Mouse (Mus musculus): ENCODE results near the gene Txnip.

DNA sequence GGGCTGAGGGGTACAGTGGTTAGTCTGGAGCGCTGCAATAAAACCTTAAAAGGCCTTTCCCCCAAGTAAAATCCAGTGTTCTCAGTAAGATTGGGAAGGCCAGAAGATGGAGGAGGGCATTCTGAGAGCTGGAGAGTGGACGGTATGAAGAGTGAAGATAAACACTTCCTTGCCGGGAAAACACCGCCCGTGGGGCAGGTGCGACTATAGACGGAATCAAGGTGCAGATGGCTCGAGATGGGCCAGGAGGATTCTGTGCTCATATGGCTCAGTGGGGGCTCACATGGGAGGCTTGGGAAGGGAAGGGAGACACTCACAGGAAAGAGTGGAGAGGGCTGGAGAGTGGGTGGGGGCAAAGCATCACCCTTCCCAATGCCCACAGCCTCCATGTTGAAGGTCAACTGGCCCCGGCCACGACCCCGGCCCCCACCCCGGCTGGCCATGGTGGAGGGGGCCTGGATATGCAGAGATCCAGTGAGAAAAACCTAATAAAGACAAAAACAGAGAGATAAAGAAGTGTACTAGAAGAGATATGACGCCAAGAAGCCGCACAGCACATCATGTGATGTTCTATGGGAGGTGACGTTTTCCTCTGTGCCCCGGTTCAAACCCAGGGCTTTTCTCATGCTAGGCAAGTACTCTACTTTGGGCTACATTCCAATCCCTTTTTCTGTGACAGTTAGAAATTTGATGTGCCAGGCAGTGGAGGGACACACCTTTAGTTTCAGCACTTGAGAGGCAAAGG lies 24.2 kb downstream of the Txnip start:
- TF ChIP-seq CTCF (conservative IDR thresholded peaks at IDR 0.05; ENCODE audit: low read length) (no peak), POU5F1 (IDR thresholded peaks at IDR 0.05; ENCODE audit: borderline replicate concordance, low read length) (no peak), NANOG (IDR thresholded peaks at IDR 0.05; ENCODE audit: borderline replicate concordance, low read length) (no peak)
